Comparison of ENCODE assay signal across 8 mouse cellular contexts in the genomic region with DNA sequence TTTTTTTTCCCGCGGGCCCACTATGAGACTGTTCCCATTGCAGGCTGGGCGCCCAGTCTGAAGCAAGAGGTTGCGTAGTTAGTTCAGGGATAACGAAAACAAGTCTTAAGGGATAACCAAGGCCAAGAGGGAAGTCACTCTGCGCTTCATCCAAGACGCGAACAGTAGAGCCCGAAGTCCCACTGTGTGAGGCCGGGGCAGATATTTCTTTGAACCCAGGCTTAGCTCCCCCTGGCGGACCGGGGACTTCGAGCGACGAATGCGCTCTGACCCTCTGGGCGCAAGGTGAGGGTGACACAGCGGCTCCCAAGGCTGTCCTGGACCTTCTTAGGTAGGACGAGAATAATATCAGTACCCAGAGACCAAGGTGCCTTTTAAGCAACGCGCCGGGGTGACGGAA. TPM values are rescaled to one million over a fixed set of nuclear protein-coding genes. Genes with fewer than 3 reads are reported as not detected.
DNase-seq lines count a peak whose midpoint lies in the region; ATAC-seq and TF ChIP-seq lines count a peak whose summit lies in the region.

No protein-coding gene starts in this region.

- 3% methylated on average over 23 of the region's 23 CpGs for WGBS in intestine, embryonic 16.5 days
- WGBS in lung, adult 2 months, result 4% methylated on average over 23 of the region's 23 CpGs
- under 1% methylated on average over 23 of the region's 23 CpGs for WGBS in neural tube, embryonic 12.5 days

- no peak for TF ChIP-seq POLR2A in cortical plate, adult 2 months (IDR thresholded peaks at IDR 0.05; ENCODE audit: extremely low read depth, insufficient read depth, low read length)
- TF ChIP-seq POLR2A in lung, adult 2 months (IDR thresholded peaks at IDR 0.05; ENCODE audit: borderline replicate concordance, extremely low read depth, low read depth, low read length), result no peak

- peak; percentile 23; the same call in 1 of the 2 replicates for TF ChIP-seq CTCF in cortical plate, adult 2 months (IDR thresholded peaks at IDR 0.05; ENCODE audit: extremely low read depth, insufficient read depth, low read length)
- peak; percentile 60 for TF ChIP-seq CTCF in lung, adult 2 months (IDR thresholded peaks at IDR 0.05; ENCODE audit: insufficient read depth, low read length)

- peak overlapping the region; percentile 99 for H3K4me2 ChIP-seq in intestine, embryonic 16.5 days (ENCODE audit: low read depth, low read length)
- H3K4me2 ChIP-seq in neural tube, embryonic 12.5 days (replicated peaks), result peak overlapping the region; percentile 88

- no peaks in the 10 kb centered on the region for H3K36me3 ChIP-seq in intestine, embryonic 16.5 days (ENCODE audit: control insufficient read depth, insufficient read depth, low read length)
- H3K36me3 ChIP-seq in neural tube, embryonic 12.5 days, result no peaks in the 10 kb centered on the region

- H3K27ac ChIP-seq in cortical plate, adult 2 months (ENCODE audit: insufficient read depth, low read length), result no peak overlapping the region
- H3K27ac ChIP-seq in intestine, embryonic 16.5 days (ENCODE audit: low read length), result no peak overlapping the region
- H3K27ac ChIP-seq in neural tube, embryonic 12.5 days, result no peak overlapping the region

- peak overlapping the region; percentile 23; the same call in 1 of the 2 replicates for H3K4me3 ChIP-seq in cortical plate, adult 2 months (ENCODE audit: insufficient read depth, low read length)
- H3K4me3 ChIP-seq in intestine, embryonic 16.5 days (ENCODE audit: low read length), result peak overlapping the region; percentile 59
- H3K4me3 ChIP-seq in lung, adult 2 months (replicated peaks; ENCODE audit: extremely low read depth, low read depth, low read length), result peak overlapping the region; percentile 17
- peak overlapping the region; percentile 3; the same call in 1 of the 2 replicates for H3K4me3 ChIP-seq in neural tube, embryonic 12.5 days

- ATAC-seq in intestine, embryonic 16.5 days, result no peak
- ATAC-seq in neural tube, embryonic 12.5 days (ENCODE audit: low FRiP score, low read depth), result no peak

- H3K9me3 ChIP-seq in intestine, embryonic 16.5 days (ENCODE audit: control insufficient read depth, low read length), result no peaks in the 10 kb centered on the region
- H3K9me3 ChIP-seq in neural tube, embryonic 12.5 days, result no peaks in the 10 kb centered on the region

- H3K27me3 ChIP-seq in intestine, embryonic 16.5 days (replicated peaks; ENCODE audit: control insufficient read depth, insufficient read depth, low read length), result peaks cover 45% of the 10 kb centered on the region
- H3K27me3 ChIP-seq in neural tube, embryonic 12.5 days (replicated peaks), result peaks cover 96% of the 10 kb centered on the region

- H3K4me1 ChIP-seq in cortical plate, adult 2 months (ENCODE audit: control insufficient read depth, insufficient read depth, low read length), result peaks cover 1% of the 10 kb centered on the region; the same call in 1 of the 2 replicates
- peaks cover 33% of the 10 kb centered on the region for H3K4me1 ChIP-seq in intestine, embryonic 16.5 days (ENCODE audit: control insufficient read depth, insufficient read depth, low read length)
- H3K4me1 ChIP-seq in lung, adult 2 months (ENCODE audit: control insufficient read depth, insufficient read depth, low read length), result peaks cover 20% of the 10 kb centered on the region
- peaks cover 52% of the 10 kb centered on the region for H3K4me1 ChIP-seq in neural tube, embryonic 12.5 days

- no peak overlapping the region for H3K9ac ChIP-seq in intestine, embryonic 16.5 days (ENCODE audit: low read depth, low read length)
- no peak overlapping the region for H3K9ac ChIP-seq in neural tube, embryonic 12.5 days

- DNase-seq in right cerebral cortex, postnatal 4 days, result peak; percentile 70
- DNase-seq in right cerebral cortex, adult 18-20 months, result no peak
- DNase-seq in heart, adult 18-20 months, result peak; percentile 79 to 93
- DNase-seq in lung, adult 2 months, result peak; percentile 72
- DNase-seq in thymus, postnatal 36 days, result peak; percentile 66 to 68

RNA-seq across cellular contexts. Expression of gene Wnt11, which starts 1.7 kb away (rescaled TPM):
- polyA plus RNA-seq in cortical plate, adult 2 months (2012; rRNA removed), result 0.69 and 0.78 TPM in 2 replicates
- total RNA-seq in heart, adult 18-20 months (2021), result 1 to 10 TPM; 5.2 to 5.8 TPM
- polyA plus RNA-seq in intestine, embryonic 16.5 days (2015; fragmentation: Nextera tagmentation; extraction: Ambion mirVana), result 1.8 and 2.0 TPM in 2 replicates
- polyA plus RNA-seq in lung, adult 2 months (2012; rRNA removed), result 35.1 and 47.3 TPM in 2 replicates
- 7.2 and 9.4 TPM in 2 replicates for polyA plus RNA-seq in neural tube, embryonic 12.5 days (2016; fragmentation: Nextera tagmentation; extraction: Ambion mirVana)

Comparison
In these comparisons a context has a peak if more than half of its experiments do, and no peak if none do; other contexts are left out.
1. H3K4me3 ChIP-seq: peak in every context shown above with its lines; median percentile 59 in intestine, embryonic 16.5 days; 23 in cortical plate, adult 2 months; 17 in lung, adult 2 months; 3 in neural tube, embryonic 12.5 days.